9 mouse cellular contexts compared by ENCODE assay signal in the genomic region with DNA sequence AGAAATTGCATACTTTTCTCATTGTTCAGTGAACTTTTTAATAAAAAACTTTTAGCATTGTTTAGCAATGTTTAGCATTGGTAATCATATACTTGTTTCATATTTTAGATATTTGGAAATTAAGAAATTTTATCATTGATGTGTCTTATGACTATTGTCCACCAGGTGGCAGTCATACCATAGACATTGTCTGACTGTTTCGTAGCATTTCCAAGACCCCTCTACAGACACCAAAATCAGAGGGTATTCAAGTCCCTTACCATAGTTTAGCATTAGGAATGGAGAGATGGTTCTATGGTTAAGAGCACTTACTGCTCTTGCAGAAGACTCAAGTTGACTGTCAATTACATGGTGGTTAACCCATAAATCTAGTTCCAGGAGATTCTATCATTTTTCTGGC. TPM values are rescaled to one million over a fixed set of nuclear protein-coding genes. Genes with fewer than 3 reads are reported as not detected.
DNase-seq lines count a peak whose midpoint lies in the region; ATAC-seq and TF ChIP-seq lines count a peak whose summit lies in the region.
"Had no signal": no experiment of that assay in that cellular context is flagged by ENCODE, and none has a peak within 500 bp of the region (broad histone marks: within the 10 kb centered on the region; RNA-seq: fewer than 3 reads in every experiment).

No protein-coding gene starts in this region.

- no peak overlapping the region for H3K27ac ChIP-seq in embryonic facial prominence, embryonic 11.5 days (replicated peaks; ENCODE audit: low read depth, low read length)
- H3K27ac ChIP-seq in embryonic facial prominence, embryonic 10.5 days (replicated peaks) = no peak overlapping the region
- H3K27ac ChIP-seq in liver, adult 2 months (replicated peaks; ENCODE audit: insufficient read depth, low read depth, low read length) = no peak overlapping the region
- no peak overlapping the region for H3K27ac ChIP-seq in midbrain, embryonic 15.5 days
- H3K27ac ChIP-seq: forebrain, embryonic 10.5 days had no signal

- no peaks in the 10 kb centered on the region for H3K36me3 ChIP-seq in embryonic facial prominence, embryonic 11.5 days (replicated peaks; ENCODE audit: control insufficient read depth, insufficient read depth, low read depth, low read length)
- no peaks in the 10 kb centered on the region for H3K36me3 ChIP-seq in embryonic facial prominence, embryonic 10.5 days (replicated peaks)
- no peaks in the 10 kb centered on the region for H3K36me3 ChIP-seq in liver, adult 2 months (ENCODE audit: control insufficient read depth, insufficient read depth, low read length)
- H3K36me3 ChIP-seq in midbrain, embryonic 15.5 days (replicated peaks) = no peaks in the 10 kb centered on the region
- H3K36me3 ChIP-seq: forebrain, embryonic 10.5 days had no signal

- DNase-seq in embryonic facial prominence, embryonic 11.5 days (ENCODE audit: low spot score) = peak; percentile 71
- no peak for DNase-seq in embryonic facial prominence, embryonic 10.5 days (ENCODE audit: low spot score)
- peak; percentile 8 for DNase-seq in liver, adult 2 months (ENCODE audit: extremely low read depth, low read depth, low spot score)
- no peak for DNase-seq in liver
- DNase-seq in brain, adult 2 months (ENCODE audit: low read depth, low spot score) = peak; percentile 2
- no peak for DNase-seq in adrenal gland, adult 2 months
- no peak for DNase-seq in right cerebral cortex, postnatal 36 days (ENCODE audit: low spot score in 2 of 2)

- H3K9ac ChIP-seq in embryonic facial prominence, embryonic 11.5 days (replicated peaks; ENCODE audit: low read length) = no peak overlapping the region
- H3K9ac ChIP-seq in liver, adult 2 months (ENCODE audit: low read depth, low read length) = no peak overlapping the region
- H3K9ac ChIP-seq in midbrain, embryonic 15.5 days = no peak overlapping the region

- no peak for ATAC-seq in embryonic facial prominence, embryonic 11.5 days (replicated peaks; ENCODE audit: insufficient number of reproducible peaks, low FRiP score, low TSS enrichment, low read depth)
- peak; percentile 73 for ATAC-seq in midbrain, embryonic 15.5 days (replicated peaks)

- no peaks in the 10 kb centered on the region for H3K27me3 ChIP-seq in embryonic facial prominence, embryonic 11.5 days (ENCODE audit: control insufficient read depth, insufficient read depth, low read length)
- no peaks in the 10 kb centered on the region for H3K27me3 ChIP-seq in embryonic facial prominence, embryonic 10.5 days (replicated peaks; ENCODE audit: low read depth, poor library complexity, severe bottlenecking)
- H3K27me3 ChIP-seq in liver, adult 2 months (ENCODE audit: control insufficient read depth, insufficient read depth, low read length) = no peaks in the 10 kb centered on the region
- no peaks in the 10 kb centered on the region for H3K27me3 ChIP-seq in midbrain, embryonic 15.5 days (replicated peaks)

- H3K4me1 ChIP-seq in embryonic facial prominence, embryonic 11.5 days (ENCODE audit: control insufficient read depth, insufficient read depth, low read length) = no peaks in the 10 kb centered on the region
- H3K4me1 ChIP-seq in embryonic facial prominence, embryonic 10.5 days = no peaks in the 10 kb centered on the region
- H3K4me1 ChIP-seq in liver, adult 2 months (ENCODE audit: control insufficient read depth, insufficient read depth, low read length) = no peaks in the 10 kb centered on the region
- no peaks in the 10 kb centered on the region for H3K4me1 ChIP-seq in midbrain, embryonic 15.5 days
- H3K4me1 ChIP-seq: forebrain, embryonic 10.5 days had no signal

- TF ChIP-seq CTCF in liver, adult 2 months (IDR thresholded peaks at IDR 0.05; ENCODE audit: low read depth, low read length) = peak; percentile 38

- H3K4me3 ChIP-seq in embryonic facial prominence, embryonic 11.5 days (ENCODE audit: low read depth, low read length) = no peak overlapping the region
- H3K4me3 ChIP-seq in embryonic facial prominence, embryonic 10.5 days = no peak overlapping the region
- H3K4me3 ChIP-seq in liver, adult 2 months (ENCODE audit: insufficient read depth, low read depth, low read length) = no peak overlapping the region
- no peak overlapping the region for H3K4me3 ChIP-seq in midbrain, embryonic 15.5 days
- H3K4me3 ChIP-seq: forebrain, embryonic 10.5 days had no signal

- WGBS in embryonic facial prominence, embryonic 11.5 days = 29% methylated on average over 1 of the region's 1 CpGs
- WGBS in embryonic facial prominence, embryonic 10.5 days = 25% methylated on average over 1 of the region's 1 CpGs
- 20% methylated on average over 1 of the region's 1 CpGs for WGBS in liver, adult 2 months
- 8% methylated on average over 1 of the region's 1 CpGs for WGBS in midbrain, embryonic 15.5 days

- no peaks in the 10 kb centered on the region for H3K9me3 ChIP-seq in embryonic facial prominence, embryonic 11.5 days (replicated peaks; ENCODE audit: control insufficient read depth, low read length)
- no peaks in the 10 kb centered on the region for H3K9me3 ChIP-seq in embryonic facial prominence, embryonic 10.5 days
- H3K9me3 ChIP-seq in midbrain, embryonic 15.5 days = no peaks in the 10 kb centered on the region
- H3K9me3 ChIP-seq: forebrain, embryonic 10.5 days had no signal

- no peak for TF ChIP-seq POLR2A in liver, adult 2 months (IDR thresholded peaks at IDR 0.05; ENCODE audit: extremely low read depth, insufficient read depth, low read length)

- no peaks in the 10 kb centered on the region for H3K79me2 ChIP-seq in liver, adult 2 months (ENCODE audit: control insufficient read depth, insufficient read depth, low read length)

- no peak overlapping the region for H3K4me2 ChIP-seq in embryonic facial prominence, embryonic 11.5 days (ENCODE audit: low read depth, low read length)
- no peak overlapping the region for H3K4me2 ChIP-seq in midbrain, embryonic 15.5 days

RNA-seq across cellular contexts. Expression of gene Ppp4r3a, which starts 39.5 kb away (rescaled TPM):
- polyA plus RNA-seq in embryonic facial prominence, embryonic 11.5 days (2014; fragmentation: Nextera tagmentation; extraction: Ambion mirVana) = 56.4 and 62.9 TPM in 2 replicates
- 50.5 and 55.4 TPM in 2 replicates for polyA plus RNA-seq in embryonic facial prominence, embryonic 10.5 days (2016; fragmentation: Nextera tagmentation; extraction: Ambion mirVana)
- 40.7 and 41.9 TPM in 2 replicates for total RNA-seq in liver, adult 2 months (2014; rRNA removed)
- 11.6 and 12.2 TPM in 2 replicates for polyA plus RNA-seq in liver, adult 2 months (2012; rRNA removed)
- polyA plus RNA-seq in midbrain, embryonic 15.5 days (2015; fragmentation: Nextera tagmentation; extraction: Ambion mirVana) = 28.0 and 28.8 TPM in 2 replicates
- total RNA-seq in adrenal gland, adult 2 months (2021) = 10 to 100 TPM; 42.6 to 74.8 TPM
- 13.6 and 14.6 TPM in 2 replicates for polyA plus RNA-seq in adrenal gland, adult 2 months (2012; rRNA removed)

Comparison
In these comparisons a context has a peak if more than half of its experiments do, and no peak if none do; other contexts are left out.
1. DNase-seq: peak in embryonic facial prominence, embryonic 11.5 days (single experiment), liver, adult 2 months (single experiment) and brain, adult 2 months (single experiment); none in embryonic facial prominence, embryonic 10.5 days (single experiment), liver (single experiment), adrenal gland, adult 2 months (single experiment) and right cerebral cortex, postnatal 36 days (0 of 2).